Mouse (Mus musculus): ENCODE results near the gene Zbtb2.
"Not testable (repeated sequence)": the region's sequence is repeated elsewhere in the genome, so short reads cannot be mapped to it uniquely, and the experiment has no call there.

Gene Zbtb2

DNA sequence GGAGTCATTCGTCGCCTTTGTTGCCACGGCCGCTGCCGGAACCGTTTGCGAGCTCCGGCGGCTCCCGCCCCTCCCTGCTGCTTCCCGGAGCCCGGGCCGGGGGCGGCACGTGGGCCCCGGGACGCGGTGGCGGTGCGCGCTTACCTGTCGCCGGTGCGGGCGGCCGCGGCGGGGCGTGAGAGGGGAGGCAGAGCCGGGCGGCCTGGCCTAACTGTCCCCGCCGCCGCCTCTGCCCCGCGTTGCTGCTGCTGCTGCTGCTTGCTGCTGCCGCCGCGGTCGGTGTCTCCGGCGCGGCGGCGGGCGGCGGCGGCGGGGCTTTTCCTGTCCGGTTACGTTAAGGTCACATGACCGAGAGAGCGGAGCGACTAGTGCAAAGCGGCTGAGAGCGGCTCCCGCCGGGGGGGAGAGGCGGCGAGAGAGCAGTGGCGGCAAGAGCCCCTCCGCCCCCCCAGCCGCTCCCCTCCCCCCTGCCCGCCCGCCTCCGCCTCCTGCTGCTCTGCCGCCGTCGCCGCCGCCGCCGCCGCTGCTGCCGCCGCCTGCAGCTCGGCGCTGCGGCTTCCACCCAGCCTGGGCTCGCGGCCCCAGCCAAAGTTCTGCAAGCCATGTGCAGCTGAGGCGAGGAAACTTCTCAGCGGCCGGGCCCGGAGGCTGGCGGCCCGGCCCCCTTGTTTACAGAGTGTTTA is at the start of gene Zbtb2:
Zbtb2 (minus strand) TSS at position 408 of the 683 bp plus-strand sequence.
- DNase-seq (ENCODE audit: low read depth, low spot score) = peak; percentile 82

DNA sequence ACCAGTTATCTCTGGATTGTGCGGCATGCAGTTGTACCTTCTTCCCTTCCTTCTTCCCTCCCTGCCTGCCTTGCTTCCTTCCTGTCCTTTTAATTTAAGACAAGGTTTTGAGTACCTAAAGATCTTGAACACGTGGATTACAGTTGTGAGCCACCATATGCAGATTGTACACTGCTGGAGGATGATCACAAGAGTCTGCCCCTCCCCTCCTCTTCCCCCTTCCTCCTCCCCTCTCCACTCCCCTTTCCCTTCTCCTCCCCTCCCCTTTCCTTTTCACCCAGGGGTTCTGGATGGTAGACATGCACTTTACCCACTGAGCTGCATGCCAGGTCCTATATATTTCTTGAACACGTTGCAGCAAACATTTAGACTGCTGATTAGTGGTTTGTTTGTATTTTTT is 47.5 kb upstream of the Zbtb2 start:
- DNase-seq (ENCODE audit: low read depth, low spot score) = no peak

DNA sequence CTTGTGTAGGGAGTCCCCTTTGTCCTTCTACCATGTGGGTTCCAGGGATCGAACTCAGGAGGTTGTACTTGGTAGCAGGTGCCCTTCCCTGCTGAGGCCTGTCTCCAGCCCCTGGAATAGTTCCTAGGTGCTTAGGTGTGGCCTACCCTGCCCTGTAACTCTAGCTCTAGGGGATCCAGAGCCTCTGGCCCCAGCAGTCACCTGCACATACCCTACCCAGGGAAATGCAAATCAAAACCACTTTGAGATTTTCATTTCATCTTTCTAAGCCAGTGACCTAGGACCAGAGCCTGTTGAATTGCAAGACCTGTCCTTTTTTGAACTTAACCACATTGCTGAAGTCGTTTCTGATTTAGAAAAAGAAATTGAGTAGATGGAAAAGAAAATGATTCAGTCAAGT is 46.0 kb upstream of the Zbtb2 start:
- not testable (repeated sequence) for DNase-seq (ENCODE audit: low read depth, low spot score)

- peak; percentile 40 for DNase-seq (ENCODE audit: low read depth, low spot score)
Measured at GRCm38 (mm10) chr10:4432996-4433755, 45.3 kb upstream of the Zbtb2 start.

DNA sequence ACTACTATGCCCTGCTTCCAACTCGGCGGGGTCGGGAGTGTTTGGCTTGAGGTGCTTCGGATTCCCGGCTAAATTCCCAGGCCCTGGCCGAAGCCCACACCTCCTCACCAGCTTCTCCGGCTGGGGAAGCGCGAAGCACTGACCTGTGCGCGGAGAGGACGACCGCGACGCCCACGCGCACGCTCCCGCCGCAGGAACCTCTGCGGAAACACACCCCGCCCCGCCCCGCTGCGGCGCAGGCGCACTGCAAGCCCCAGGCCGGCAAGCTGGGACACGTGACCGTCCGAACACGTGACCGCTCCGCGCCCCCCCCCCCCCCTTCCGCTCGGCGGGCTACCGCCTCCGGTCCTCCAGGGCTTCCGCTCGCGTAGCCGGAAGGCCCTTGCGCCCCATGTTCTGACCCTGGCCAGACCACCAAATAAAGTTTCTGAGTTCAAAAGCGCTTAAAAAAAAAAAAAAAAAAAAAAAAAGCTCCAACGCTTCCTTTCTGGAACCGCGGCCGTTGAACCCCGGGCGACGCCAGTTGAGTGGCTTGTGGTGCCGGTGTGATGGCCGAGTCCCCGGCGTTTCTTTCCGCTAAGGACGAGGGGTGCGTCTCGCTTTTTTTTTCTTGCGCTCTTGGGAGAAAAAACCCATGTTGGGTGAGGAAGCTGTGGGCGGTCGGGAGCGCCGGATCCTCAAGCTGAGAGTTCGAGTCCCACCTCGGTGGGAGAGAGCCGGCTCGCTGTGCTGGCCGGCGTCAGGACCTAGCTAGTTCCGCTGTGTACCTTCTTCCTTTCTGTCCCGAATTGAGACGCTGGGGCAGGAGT is 44.4 kb upstream of the Zbtb2 start, which contains the start of the genes Rmnd1 and Armt1:
Rmnd1 (minus strand) TSS at position 266 of the 809 bp plus-strand sequence.
Armt1 (plus strand) TSS at position 345 of the 809 bp plus-strand sequence.
- peak; percentile 98 for DNase-seq (ENCODE audit: low read depth, low spot score)

- DNase-seq (ENCODE audit: low read depth, low spot score) = no peak
Measured at GRCm38 (mm10) chr10:4431746-4432122, 43.8 kb upstream of the Zbtb2 start.

GRCm38 (mm10) chr10:4430826-4431225 is 42.9 kb upstream of the Zbtb2 start:
- no peak for DNase-seq (ENCODE audit: low read depth, low spot score)

DNA sequence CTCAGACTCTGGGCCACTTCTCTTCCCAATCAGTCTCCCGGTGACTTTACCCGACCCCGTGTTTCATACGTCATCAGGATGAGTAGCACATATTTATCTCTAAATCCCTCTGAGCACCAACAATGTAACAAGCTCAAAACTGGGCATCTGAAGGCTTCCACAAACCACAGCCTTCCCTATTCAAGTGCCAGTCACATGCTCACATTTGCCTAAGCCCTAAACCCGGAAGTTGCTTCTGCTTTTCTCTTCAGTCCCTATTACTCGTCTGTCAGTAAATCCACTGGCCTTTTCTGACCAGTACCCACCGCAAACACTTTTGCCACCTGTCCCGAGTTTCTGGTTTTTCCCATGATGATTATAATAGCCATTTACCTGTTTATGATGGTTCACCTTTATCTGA is 42.5 kb upstream of the Zbtb2 start:
- DNase-seq (ENCODE audit: low read depth, low spot score) = no peak

DNA sequence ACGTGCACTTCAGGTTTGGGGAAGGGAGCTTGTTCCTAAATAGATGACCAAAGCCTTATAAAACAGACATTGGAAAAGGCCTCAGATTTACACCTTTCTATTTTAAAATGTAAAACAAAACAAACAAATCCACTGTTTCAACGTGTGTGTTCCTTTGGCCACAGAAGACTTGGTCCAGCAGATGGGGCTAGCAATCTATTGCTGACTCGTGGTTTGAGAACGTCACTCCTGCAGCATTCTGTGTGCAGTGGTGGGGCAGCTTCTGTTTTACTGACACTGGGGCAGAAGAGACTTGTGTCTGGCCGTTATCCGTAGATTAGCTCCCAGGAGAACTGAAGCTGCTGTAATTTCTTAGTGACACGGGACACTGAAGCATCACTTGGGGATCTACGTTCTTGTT is 37.3 kb upstream of the Zbtb2 start:
- DNase-seq (ENCODE audit: low read depth, low spot score) = no peak

DNA sequence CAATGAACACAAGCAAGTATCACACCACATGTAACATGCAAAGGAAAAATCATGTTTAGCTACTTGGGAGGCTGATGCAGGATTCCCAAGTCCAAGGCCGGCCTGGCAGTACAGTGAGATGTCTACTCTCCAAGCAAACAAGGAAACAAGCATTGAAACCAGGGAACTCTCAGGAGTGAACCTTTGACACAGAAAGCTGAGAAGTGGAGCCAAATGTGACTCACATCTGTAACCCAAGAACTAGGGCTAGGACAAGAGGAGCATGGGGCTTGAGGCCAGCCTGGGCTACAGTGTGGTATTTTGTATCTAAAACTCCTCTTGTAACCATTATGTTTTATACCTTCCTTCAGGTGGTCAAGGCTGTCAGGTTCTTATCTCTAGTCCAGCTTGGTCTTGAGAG is 19.3 kb upstream of the Zbtb2 start:
- DNase-seq (ENCODE audit: low read depth, low spot score) = no peak

DNA sequence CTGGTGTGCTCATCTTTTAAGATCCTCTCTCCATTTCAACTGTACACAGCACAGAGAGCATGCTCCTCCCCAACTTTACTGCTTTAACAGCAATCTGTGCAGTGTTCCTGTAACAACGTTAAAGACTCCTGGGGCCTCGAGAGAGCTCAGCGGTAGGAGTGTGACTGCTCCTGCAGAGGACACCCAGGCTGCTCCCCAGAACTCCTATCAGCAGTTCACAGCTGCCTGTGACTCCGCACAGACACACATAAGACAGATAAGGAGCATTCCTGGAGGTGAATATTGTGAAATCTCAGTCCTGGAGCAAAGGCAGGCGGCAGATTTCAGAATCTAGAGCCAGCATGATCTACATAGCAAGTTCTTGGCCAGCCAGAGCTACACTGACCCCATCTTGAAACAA is 17.6 kb upstream of the Zbtb2 start:
- no peak for DNase-seq (ENCODE audit: low read depth, low spot score)

GRCm38 (mm10) chr10:4404895-4405491 is 17.1 kb upstream of the Zbtb2 start:
- DNase-seq (ENCODE audit: low read depth, low spot score) = peak; percentile 63

- DNase-seq (ENCODE audit: low read depth, low spot score) = no peak
Measured at GRCm38 (mm10) chr10:4398058-4398457, 10.2 kb upstream of the Zbtb2 start.

GRCm38 (mm10) chr10:4395321-4395720 is 7.4 kb upstream of the Zbtb2 start:
- DNase-seq (ENCODE audit: low read depth, low spot score) = no peak

DNA sequence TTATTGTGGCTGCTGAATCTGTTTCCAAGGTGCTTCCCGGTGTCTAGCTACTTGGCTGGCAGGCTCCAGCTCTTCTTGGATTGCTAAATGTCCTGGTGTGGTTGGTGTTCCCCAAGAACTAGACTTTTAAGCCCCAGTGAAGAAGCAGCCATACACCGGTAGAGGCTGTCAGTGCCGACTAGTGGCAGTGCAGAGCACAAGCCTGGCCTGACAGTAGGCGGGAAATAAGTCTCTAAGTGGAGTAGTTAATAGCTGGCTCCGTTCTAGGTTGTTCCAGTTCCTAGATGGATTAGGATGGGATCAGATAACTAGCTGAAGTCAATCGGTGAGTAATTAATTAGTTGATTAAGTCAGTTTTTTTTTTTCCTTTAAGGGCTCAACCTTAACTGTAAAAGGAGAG is 3.9 kb upstream of the Zbtb2 start:
- peak; percentile 47 for DNase-seq (ENCODE audit: low read depth, low spot score)

DNA sequence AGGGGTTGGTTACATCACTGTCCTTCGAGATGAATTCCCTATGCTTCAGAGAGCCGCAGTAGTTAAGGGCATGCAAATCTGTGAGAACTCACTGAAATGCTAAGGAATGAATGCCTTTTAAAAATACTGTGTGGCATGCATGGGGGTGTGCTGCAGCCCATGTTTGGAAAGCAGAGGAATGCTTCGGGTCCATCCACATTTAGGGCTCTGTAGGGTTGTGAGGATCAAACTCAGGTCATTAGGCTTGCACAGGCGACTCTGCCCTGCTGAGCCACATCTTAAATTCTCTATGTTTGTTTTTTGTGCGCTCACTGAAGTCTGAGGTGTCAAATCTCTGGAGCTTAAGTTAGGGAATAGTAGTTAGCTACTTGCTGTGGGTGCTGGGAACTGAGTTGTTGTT is 3.2 kb upstream of the Zbtb2 start:
- no peak for DNase-seq (ENCODE audit: low read depth, low spot score)

- DNase-seq (ENCODE audit: low read depth, low spot score) = no peak
Measured at GRCm38 (mm10) chr10:4390550-4390949, 2.6 kb upstream of the Zbtb2 start.

GRCm38 (mm10) chr10:4389461-4390112 is 1.7 kb upstream of the Zbtb2 start:
- no peak for DNase-seq (ENCODE audit: low read depth, low spot score)

DNA sequence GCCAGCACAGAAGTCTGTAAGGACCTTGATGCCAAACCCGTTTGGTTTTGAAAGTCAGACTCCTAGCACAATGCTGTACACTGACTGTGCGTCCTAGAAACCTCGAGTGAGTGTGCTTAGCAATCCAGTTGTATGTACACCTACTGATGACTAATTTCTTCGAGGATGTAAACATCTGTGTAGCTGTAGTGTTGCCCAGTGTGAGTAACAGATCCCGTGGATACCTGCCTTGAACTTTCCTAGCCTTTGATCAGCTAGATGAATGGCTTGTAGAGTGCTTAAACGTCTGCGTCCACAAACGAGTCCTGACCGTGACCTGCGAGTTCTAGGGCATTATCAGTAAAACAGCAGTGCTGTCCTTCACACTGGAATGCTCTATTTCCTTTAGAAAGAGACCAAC is 1.1 kb upstream of the Zbtb2 start:
- DNase-seq (ENCODE audit: low read depth, low spot score) = peak; percentile 40

GRCm38 (mm10) chr10:4388384-4388745 is 457 bp upstream of the Zbtb2 start:
- DNase-seq (ENCODE audit: low read depth, low spot score) = no peak
